Mouse (Mus musculus) ES-E14 (cell line): Measurements from ENCODE around the gene Mycl. TPM values are rescaled to one million over a fixed set of nuclear protein-coding genes. Genes with fewer than 3 reads are reported as not detected.

Source experiments
- DNase-seq: peaks from one replicate; pipeline ENCODE4 v3.0.0-alpha.2; 2013; ENCODE audit warnings: low read depth, low spot score
- H3K27ac ChIP-seq: 2 replicates; pipeline ENCODE4 v1.5.1; 2012; ENCODE audit warnings: low read depth, mild to moderate bottlenecking, low read length, moderate library complexity, mixed read lengths; ENCODE audit not compliant: poor library complexity, insufficient read depth, severe bottlenecking
- H3K36me3 ChIP-seq: 2 replicates; pipeline ENCODE4 v1.6.1; 2012; ENCODE audit warnings: mild to moderate bottlenecking, low read length, moderate library complexity, mixed read lengths; ENCODE audit not compliant: control insufficient read depth, poor library complexity, insufficient read depth, severe bottlenecking
- H3K4me1 ChIP-seq, 2 experiments: fragments of 150-350 bp in 1 of 2; sonication (generic) in 1 of 2; 2 replicates each; pipeline ENCODE4 v1.6.1; 2012; ENCODE audit warnings: low read length in 2 of 2, mild to moderate bottlenecking in 1 of 2, mixed read lengths in 1 of 2; ENCODE audit not compliant: control insufficient read depth in 2 of 2, insufficient read depth in 2 of 2, poor library complexity in 1 of 2
- H3K4me3 ChIP-seq, 2 experiments: fragments of 150-350 bp in 1 of 2; sonication (generic) in 1 of 2; 2 replicates each; pipeline ENCODE4 v1.5.1; 2012; ENCODE audit warnings: low read length in 2 of 2, low read depth in 1 of 2, mild to moderate bottlenecking in 1 of 2, mixed read lengths in 1 of 2; ENCODE audit not compliant: insufficient read depth in 1 of 2, poor library complexity in 1 of 2, severe bottlenecking in 1 of 2
- H3K9ac ChIP-seq: 2 replicates; pipeline ENCODE4 v1.6.1; 2012; ENCODE audit warnings: low read depth, mild to moderate bottlenecking, low read length, mixed read lengths; ENCODE audit not compliant: poor library complexity, insufficient read depth, severe bottlenecking
- H3K9me3 ChIP-seq: fragments of 150-350 bp; sonication (generic); 2 replicates; pipeline ENCODE4 v1.6.1; 2012; ENCODE audit warnings: low read depth, mild to moderate bottlenecking, low read length; ENCODE audit not compliant: control insufficient read depth, insufficient read depth
- CHD2 ChIP-seq: IDR thresholded peaks from 2 replicates; pipeline ENCODE4 v1.6.1; 2014; ENCODE audit warnings: mild to moderate bottlenecking, low read depth, low read length, inconsistent platforms
- HCFC1 ChIP-seq: IDR thresholded peaks from 2 replicates; pipeline ENCODE4 v1.6.1; 2012; ENCODE audit warnings: low read length, inconsistent platforms, borderline replicate concordance; ENCODE audit not compliant: insufficient read depth
- MAFK ChIP-seq: IDR thresholded peaks from 2 replicates; pipeline ENCODE4 v1.6.1; 2014; ENCODE audit warnings: mild to moderate bottlenecking, low read depth, low read length, inconsistent platforms; ENCODE audit not compliant: insufficient read depth
- ZC3H11A ChIP-seq: IDR thresholded peaks from 2 replicates; pipeline ENCODE4 v1.6.1; 2012; ENCODE audit warnings: low read depth, mild to moderate bottlenecking, inconsistent platforms, low read length, borderline replicate concordance
- ZNF384 ChIP-seq: IDR thresholded peaks from 2 replicates; pipeline ENCODE4 v1.6.1; 2012; ENCODE audit warnings: low read depth, low read length, inconsistent platforms
- in situ Hi-C, 2 experiments: fragments of 600-800 bp; cut with MboI; formaldehyde crosslinking; loops; one replicate each; pipeline ENCODE4 v1.15.1; 2025; ENCODE audit warnings: low sequenced_read_pairs in 2 of 2, inconsistent platforms in 1 of 2; ENCODE audit not compliant: unreplicated experiment in 2 of 2
- total RNA-seq: library from RNA; depleted of rRNA; stranded (reverse); fragments of 300-350 nt; gene quantifications from 2 replicates; pipeline ENCODE4 v1.2.3, GENCODE M21; 2012

Mycl gene
- total RNA-seq, 1 experiment: 7.3 TPM

DNA sequence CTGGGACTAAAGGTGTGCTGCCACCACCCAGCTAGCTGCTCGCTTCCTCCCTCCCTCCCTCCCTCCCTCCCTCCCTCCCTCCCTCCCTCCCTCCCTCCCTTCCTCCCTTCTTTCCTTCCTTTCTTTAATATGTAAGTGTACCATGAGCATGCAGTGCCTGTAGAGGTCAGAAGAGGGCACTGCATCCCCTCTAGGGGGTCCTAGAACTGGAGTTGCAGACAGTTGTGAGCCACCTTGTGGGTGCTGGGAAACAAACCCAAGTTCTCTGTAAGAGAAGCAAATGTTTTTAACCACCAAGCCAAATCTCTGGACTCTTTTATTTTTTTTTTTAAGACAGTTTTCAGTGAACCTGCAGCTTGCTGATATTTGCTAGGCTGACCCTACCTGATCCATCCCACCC, 27.4 kb downstream of the Mycl start:
- in situ Hi-C loops: no loop called here
- H3K9me3 ChIP-seq: no peaks in the 10 kb centered on the region
- H3K4me1 ChIP-seq: peaks cover 0 to 6% of the 10 kb centered on the region in 2 experiments; a peak in 1 of 4 replicates
- no peak overlapping the region for H3K4me3 ChIP-seq
- no peak overlapping the region for H3K27ac ChIP-seq
- no peak for DNase-seq
- H3K36me3 ChIP-seq: peaks cover 13% of the 10 kb centered on the region
- TF ChIP-seq ZC3H11A (no peak), CHD2 (no peak), HCFC1 (no peak), MAFK (no peak), ZNF384 (no peak)
- no peak overlapping the region for H3K9ac ChIP-seq

DNA sequence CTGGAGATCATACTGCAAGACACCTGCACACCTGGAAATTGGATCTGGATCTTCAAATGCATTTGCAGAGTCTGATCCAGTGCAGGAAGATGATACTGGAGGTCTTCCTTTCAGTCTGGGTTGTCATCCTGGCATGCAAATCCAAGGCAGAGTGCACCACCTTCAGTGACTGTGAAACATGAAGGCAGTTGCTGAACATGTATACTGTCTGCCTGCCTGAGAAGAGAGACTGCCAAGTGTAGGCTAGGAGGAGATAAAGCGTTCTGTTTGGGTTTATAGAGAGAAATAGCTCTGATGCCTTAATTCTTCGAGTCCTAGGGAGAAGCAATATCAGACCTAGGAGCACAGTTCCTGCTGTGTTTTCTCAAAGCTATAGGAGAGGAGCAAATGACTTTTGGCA, 30.0 kb downstream of the Mycl start:
- no peak for DNase-seq
- H3K4me1 ChIP-seq: peaks cover 0 to 5% of the 10 kb centered on the region in 2 experiments; a peak in 2 of 4 replicates
- no peak overlapping the region for H3K27ac ChIP-seq
- peaks cover 18% of the 10 kb centered on the region for H3K36me3 ChIP-seq
- in situ Hi-C loops: no loop called here
- no peak overlapping the region for H3K9ac ChIP-seq
- no peak overlapping the region for H3K4me3 ChIP-seq
- TF ChIP-seq MAFK (no peak), ZC3H11A (no peak), ZNF384 (no peak), HCFC1 (no peak), CHD2 (no peak)
- no peaks in the 10 kb centered on the region for H3K9me3 ChIP-seq

DNA sequence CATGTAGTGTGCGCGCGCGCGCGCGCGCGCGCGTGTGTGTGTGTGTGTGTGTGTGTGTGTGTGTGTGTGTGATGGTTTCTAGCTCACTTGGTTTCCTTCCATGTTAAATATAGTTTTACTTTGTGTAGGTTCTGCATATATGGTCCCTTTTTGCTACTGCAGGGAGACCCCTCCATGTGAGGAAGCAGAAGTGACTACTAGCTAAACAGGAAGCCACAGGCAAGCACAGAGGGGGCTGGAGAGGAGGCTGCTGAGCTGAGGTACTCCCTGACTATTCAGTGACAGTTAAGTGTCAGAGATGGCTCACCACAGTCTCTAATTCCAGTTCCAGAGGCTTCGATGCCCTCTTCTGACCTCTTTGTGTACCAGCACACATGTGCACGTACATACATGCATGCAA, 30.7 kb downstream of the Mycl start:
- no peak for TF ChIP-seq ZNF384
- no peak for TF ChIP-seq CHD2
- TF ChIP-seq MAFK: no peak
- TF ChIP-seq HCFC1: no peak
- no peak for TF ChIP-seq ZC3H11A
- Histone ChIP-seq H3K4me3 (no peak overlapping the region), H3K27ac (no peak overlapping the region), H3K9ac (no peak overlapping the region), H3K4me1 (peaks cover 0 to 5% of the 10 kb centered on the region in 2 experiments; a peak in 2 of 4 replicates), H3K36me3 (peaks cover 16% of the 10 kb centered on the region), H3K9me3 (no peaks in the 10 kb centered on the region)
- in situ Hi-C loops: no loop called here
- DNase-seq: no peak

DNA sequence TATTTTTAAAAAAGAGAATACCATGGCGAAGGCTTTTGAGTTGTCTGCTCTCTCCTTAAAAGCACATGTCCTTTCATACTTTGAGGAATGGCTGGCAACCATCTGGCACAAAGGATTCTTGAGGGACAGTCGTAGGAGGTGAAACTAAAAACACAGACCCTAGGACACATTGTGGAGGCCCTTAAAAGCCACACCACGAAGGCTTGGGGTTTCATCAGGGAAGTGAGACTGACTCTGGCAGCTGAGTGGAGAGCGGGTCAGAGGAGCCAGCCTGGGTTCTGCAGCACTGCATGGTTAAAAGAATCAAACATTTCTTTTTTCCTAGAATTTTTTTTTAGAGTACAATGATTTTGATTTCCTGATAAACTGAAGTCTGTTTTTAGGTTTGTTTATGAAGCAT, 31.1 kb downstream of the Mycl start:
- Histone ChIP-seq H3K36me3 (peaks cover 16% of the 10 kb centered on the region), H3K4me3 (no peak overlapping the region), H3K9me3 (no peaks in the 10 kb centered on the region), H3K27ac (no peak overlapping the region), H3K4me1 (peaks cover 0 to 7% of the 10 kb centered on the region in 2 experiments; a peak in 2 of 4 replicates), H3K9ac (no peak overlapping the region)
- no peak for DNase-seq
- in situ Hi-C loops: no loop called here
- no peak for TF ChIP-seq ZC3H11A
- TF ChIP-seq MAFK: no peak
- no peak for TF ChIP-seq ZNF384
- no peak for TF ChIP-seq HCFC1
- no peak for TF ChIP-seq CHD2

DNA sequence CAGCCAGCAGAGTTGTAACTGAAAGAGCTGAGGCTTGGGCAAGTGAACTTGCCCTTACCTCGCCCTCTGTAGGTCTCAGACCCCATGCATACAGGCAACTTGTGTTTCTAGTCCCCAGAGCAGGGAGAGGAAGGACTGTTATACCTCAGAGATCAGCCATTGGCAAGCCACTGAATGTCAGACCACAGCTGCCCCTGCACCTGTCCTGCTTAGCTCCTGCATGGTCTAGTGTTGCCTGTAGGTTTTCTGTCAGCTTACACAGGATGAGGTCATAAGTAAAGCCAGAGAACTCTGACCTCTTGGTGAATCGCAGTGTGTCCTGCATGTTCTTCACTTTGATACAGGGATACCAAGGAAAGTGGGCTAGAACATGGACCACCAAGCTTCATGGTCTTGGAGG, 39.4 kb downstream of the Mycl start:
- Histone ChIP-seq H3K27ac (no peak overlapping the region), H3K36me3 (peaks cover 10% of the 10 kb centered on the region), H3K9me3 (no peaks in the 10 kb centered on the region), H3K9ac (no peak overlapping the region), H3K4me3 (no peak overlapping the region), H3K4me1 (peaks cover 0 to 3% of the 10 kb centered on the region in 2 experiments; a peak in 1 of 4 replicates)
- in situ Hi-C loops: no loop called here
- no peak for TF ChIP-seq ZC3H11A
- TF ChIP-seq ZNF384: no peak
- TF ChIP-seq CHD2: no peak
- no peak for TF ChIP-seq HCFC1
- TF ChIP-seq MAFK: no peak
- no peak for DNase-seq
